Mouse (Mus musculus): ENCODE results near the gene Grwd1. TPM values are rescaled to one million over a fixed set of nuclear protein-coding genes. Genes with fewer than 3 reads are reported as not detected.
"Not testable (repeated sequence)": the region's sequence is repeated elsewhere in the genome, so short reads cannot be mapped to it uniquely, and the experiment has no call there.

Gene Grwd1
- polyA plus RNA-seq (2015; fragmentation: Nextera tagmentation; extraction: Ambion mirVana) = 57.3 and 58.0 TPM in 2 replicates

- Histone ChIP-seq H3K27me3 (peaks cover 47% of the 10 kb centered on the region), H3K9ac (peak within 1 kb of the TSS; percentile 79), H3K36me3 (peaks cover 31% of the 10 kb centered on the region), H3K27ac (replicated peaks) (no peak within 1 kb of the TSS; the same call in 1 of the 2 replicates), H3K4me3 (replicated peaks) (peak within 1 kb of the TSS; percentile 94), H3K9me3 (replicated peaks) (no peaks in the 10 kb centered on the region), H3K4me2 (replicated peaks) (peak within 1 kb of the TSS; percentile 75), H3K4me1 (peaks cover 31% of the 10 kb centered on the region)
- under 1% methylated on average over 35 of the region's 35 CpGs for WGBS
- ATAC-seq (ENCODE audit: insufficient number of reproducible peaks, low FRiP score, low TSS enrichment, low read depth) = peak; percentile 86
Measured at GRCm38 (mm10) chr7:45830427-45831127, at the start of gene Grwd1. TSS of gene Grwd1 (minus strand) at chr7:45830944.

- WGBS = 96% methylated on average over 4 of the region's 4 CpGs
- Histone ChIP-seq H3K36me3 (peaks cover 97% of the 10 kb centered on the region), H3K27me3 (no peaks in the 10 kb centered on the region), H3K27ac (replicated peaks) (no peak overlapping the region), H3K4me3 (replicated peaks) (no peak overlapping the region), H3K4me1 (no peaks in the 10 kb centered on the region), H3K9me3 (replicated peaks) (no peaks in the 10 kb centered on the region), H3K4me2 (replicated peaks) (no peak overlapping the region), H3K9ac (no peak overlapping the region)
- no peak for ATAC-seq (ENCODE audit: insufficient number of reproducible peaks, low FRiP score, low TSS enrichment, low read depth)
Measured at GRCm38 (mm10) chr7:45880531-45880930, 49.8 kb upstream of the Grwd1 start.

GRCm38 (mm10) chr7:45878278-45878677 is 47.5 kb upstream of the Grwd1 start, which contains the start of gene Grin2d:
TSS of gene Grin2d (minus strand) at chr7:45878378.
- peaks cover 17% of the 10 kb centered on the region for H3K4me1 ChIP-seq
- ATAC-seq (ENCODE audit: insufficient number of reproducible peaks, low FRiP score, low TSS enrichment, low read depth); H3K4me3 ChIP-seq (replicated peaks); H3K27me3 ChIP-seq; H3K9me3 ChIP-seq (replicated peaks); H3K9ac ChIP-seq; H3K4me2 ChIP-seq (replicated peaks); H3K27ac ChIP-seq (replicated peaks): not testable (repeated sequence)
- WGBS = 93% methylated on average over 1 of the region's 1 CpGs
- peaks cover 92% of the 10 kb centered on the region for H3K36me3 ChIP-seq

GRCm38 (mm10) chr7:45876895-45877294 is 46.2 kb upstream of the Grwd1 start:
- Histone ChIP-seq H3K9me3 (replicated peaks) (no peaks in the 10 kb centered on the region), H3K4me3 (replicated peaks) (no peak overlapping the region), H3K36me3 (peaks cover 78% of the 10 kb centered on the region), H3K4me1 (peaks cover 17% of the 10 kb centered on the region), H3K27me3 (no peaks in the 10 kb centered on the region), H3K9ac (no peak overlapping the region), H3K4me2 (replicated peaks) (no peak overlapping the region), H3K27ac (replicated peaks) (no peak overlapping the region)
- WGBS = 95% methylated on average over 7 of the region's 7 CpGs
- ATAC-seq (ENCODE audit: insufficient number of reproducible peaks, low FRiP score, low TSS enrichment, low read depth) = no peak

DNA sequence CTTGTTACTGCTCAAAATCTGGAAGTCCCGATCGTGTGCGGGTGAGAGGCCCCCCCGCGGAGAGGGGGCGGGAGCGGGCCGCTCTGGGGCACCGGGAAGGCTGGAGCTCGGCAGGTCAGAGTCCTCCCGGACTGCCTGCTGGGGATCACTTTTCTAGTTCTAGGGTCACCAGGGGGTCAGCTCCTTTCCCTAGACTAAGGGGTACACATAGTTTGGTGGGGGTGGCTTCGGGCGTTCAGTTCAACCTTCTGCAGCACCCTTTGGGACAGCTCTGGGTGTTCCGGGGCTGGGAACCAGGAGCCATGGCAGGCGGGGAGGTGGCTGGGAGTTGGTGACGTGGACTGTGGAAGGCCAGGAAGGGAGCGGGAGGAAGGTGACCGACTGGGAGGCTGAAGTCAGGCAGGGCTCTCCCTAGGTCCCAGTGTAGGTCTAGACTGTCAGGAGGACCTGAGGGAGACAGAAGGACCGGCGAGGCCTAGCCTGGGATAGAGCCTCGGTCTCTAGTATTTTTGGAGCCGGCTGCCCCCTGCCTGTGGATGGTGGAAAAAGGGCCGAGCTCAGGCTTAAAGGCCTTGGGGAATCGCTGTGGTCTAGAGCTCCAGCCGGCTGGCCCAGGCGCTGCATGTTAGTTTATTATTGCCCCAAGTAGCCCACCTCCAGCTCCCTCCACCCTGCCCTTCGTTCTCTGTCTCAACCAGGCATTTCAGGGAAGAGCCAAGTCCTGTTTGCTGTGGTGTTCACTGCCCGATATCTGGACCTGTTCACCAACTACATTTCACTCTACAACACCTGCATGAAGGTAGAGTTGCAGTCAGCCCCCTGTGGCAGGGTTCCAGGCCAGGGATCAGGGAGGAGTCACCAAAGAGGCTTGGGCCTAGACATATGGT is 42.6 kb upstream of the Grwd1 start:
- peak overlapping the region; percentile 93 for H3K27ac ChIP-seq (replicated peaks)
- peaks cover 43% of the 10 kb centered on the region for H3K36me3 ChIP-seq
- peaks cover 22% of the 10 kb centered on the region for H3K27me3 ChIP-seq
- peaks cover 44% of the 10 kb centered on the region for H3K4me1 ChIP-seq
- H3K4me2 ChIP-seq (replicated peaks) = peak overlapping the region; percentile 80
- peak; percentile 25 for ATAC-seq (ENCODE audit: insufficient number of reproducible peaks, low FRiP score, low TSS enrichment, low read depth)
- H3K9me3 ChIP-seq (replicated peaks) = no peaks in the 10 kb centered on the region
- peak overlapping the region; percentile 81 for H3K4me3 ChIP-seq (replicated peaks)
- WGBS = 3% methylated on average over 28 of the region's 28 CpGs
- H3K9ac ChIP-seq = peak overlapping the region; percentile 97

DNA sequence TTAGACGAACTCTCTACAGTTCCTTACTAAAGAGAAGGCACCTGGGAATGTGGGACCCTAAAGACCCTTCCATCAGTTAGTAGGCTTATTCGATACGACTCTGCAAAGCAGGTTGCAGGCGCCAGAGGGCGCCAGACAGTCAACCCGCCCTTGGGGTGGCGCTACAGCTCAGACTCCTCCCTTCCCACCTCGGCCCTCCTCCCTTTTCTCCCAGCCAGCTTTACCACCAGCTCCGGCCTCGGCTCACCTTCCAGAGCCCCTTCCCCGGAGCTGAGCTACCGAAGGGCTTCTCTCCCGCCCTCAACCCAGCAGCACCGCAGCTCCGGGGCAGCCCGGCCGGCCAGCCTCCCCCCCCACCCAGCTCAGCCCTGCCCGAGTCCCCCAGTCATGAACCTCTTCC is 41.9 kb upstream of the Grwd1 start, which contains the start of gene Kdelr1:
TSS of gene Kdelr1 (plus strand) at position 149 of the 400 bp plus-strand sequence.
- H3K36me3 ChIP-seq = peaks cover 38% of the 10 kb centered on the region
- H3K27me3 ChIP-seq = peaks cover 28% of the 10 kb centered on the region
- H3K9ac ChIP-seq = peak within 1 kb of the TSS; percentile 97
- no peaks in the 10 kb centered on the region for H3K9me3 ChIP-seq (replicated peaks)
- peaks cover 51% of the 10 kb centered on the region for H3K4me1 ChIP-seq
- H3K4me3 ChIP-seq (replicated peaks) = peak within 1 kb of the TSS; percentile 81
- peak within 1 kb of the TSS; percentile 93 for H3K27ac ChIP-seq (replicated peaks)
- peak; percentile 82 for ATAC-seq (ENCODE audit: insufficient number of reproducible peaks, low FRiP score, low TSS enrichment, low read depth)
- peak within 1 kb of the TSS; percentile 80 for H3K4me2 ChIP-seq (replicated peaks)
- WGBS = under 1% methylated on average over 18 of the region's 18 CpGs

GRCm38 (mm10) chr7:45870282-45871058 is 39.7 kb upstream of the Grwd1 start:
- H3K9me3 ChIP-seq (replicated peaks) = no peaks in the 10 kb centered on the region
- peaks cover 17% of the 10 kb centered on the region for H3K36me3 ChIP-seq
- peaks cover 61% of the 10 kb centered on the region for H3K4me1 ChIP-seq
- H3K4me2 ChIP-seq (replicated peaks) = peak overlapping the region; percentile 63
- no peak for ATAC-seq (ENCODE audit: insufficient number of reproducible peaks, low FRiP score, low TSS enrichment, low read depth)
- no peak overlapping the region for H3K27ac ChIP-seq (replicated peaks)
- peak overlapping the region; percentile 28 for H3K9ac ChIP-seq
- H3K27me3 ChIP-seq = peaks cover 28% of the 10 kb centered on the region
- H3K4me3 ChIP-seq (replicated peaks) = peak overlapping the region; percentile 36
- WGBS = 2% methylated on average over 30 of the region's 30 CpGs

- H3K27me3 ChIP-seq = peaks cover 28% of the 10 kb centered on the region
- H3K4me1 ChIP-seq = peaks cover 57% of the 10 kb centered on the region
Measured at GRCm38 (mm10) chr7:45869787-45870186, 39.0 kb upstream of the Grwd1 start.

DNA sequence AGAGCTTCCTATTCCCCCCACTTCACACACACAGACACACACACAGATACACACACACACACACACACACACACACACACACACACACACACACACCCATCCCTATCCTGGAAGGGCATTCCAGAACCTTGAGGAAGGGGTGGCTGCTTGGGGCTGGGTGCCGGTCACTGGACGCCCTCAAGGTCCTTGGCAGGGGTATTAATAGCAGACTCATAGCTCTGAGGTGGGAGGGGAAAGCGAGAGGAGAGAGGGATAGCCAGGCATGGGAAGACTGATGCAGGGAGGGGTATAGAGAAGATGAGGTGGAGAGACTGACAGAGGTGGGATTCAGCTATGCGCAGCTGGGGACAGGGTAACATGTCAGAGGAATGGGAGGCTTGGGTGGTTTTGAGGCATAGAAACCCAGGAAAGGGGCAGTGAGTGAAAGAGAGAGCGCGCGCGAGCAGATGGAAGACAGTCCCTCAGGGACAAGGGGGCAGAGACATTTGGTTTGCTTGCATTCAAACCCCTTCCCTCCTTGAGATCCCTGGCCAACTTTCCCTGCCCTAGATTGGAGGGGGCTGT is 38.4 kb upstream of the Grwd1 start:
- Histone ChIP-seq H3K9me3 (replicated peaks) (no peaks in the 10 kb centered on the region), H3K9ac (0 out of 2 replicates have a peak overlapping the region, but pooled peaks have one; percentile 9), H3K4me3 (replicated peaks) (peak overlapping the region; percentile 36), H3K27me3 (peaks cover 28% of the 10 kb centered on the region), H3K27ac (replicated peaks) (no peak overlapping the region), H3K4me2 (replicated peaks) (peak overlapping the region; percentile 63), H3K36me3 (peaks cover 4% of the 10 kb centered on the region; the same call in 1 of the 2 replicates), H3K4me1 (peaks cover 54% of the 10 kb centered on the region)
- ATAC-seq (ENCODE audit: insufficient number of reproducible peaks, low FRiP score, low TSS enrichment, low read depth) = no peak
- WGBS = 12% methylated on average over 8 of the region's 8 CpGs

More at GRCm38 (mm10) chr7:45869787-45870186, 39.0 kb upstream of the Grwd1 start:
- peaks cover 10% of the 10 kb centered on the region for H3K36me3 ChIP-seq
- no peak for ATAC-seq (ENCODE audit: insufficient number of reproducible peaks, low FRiP score, low TSS enrichment, low read depth)
- peak overlapping the region; percentile 36 for H3K4me3 ChIP-seq (replicated peaks)
- H3K27ac ChIP-seq (replicated peaks) = no peak overlapping the region
- H3K9me3 ChIP-seq (replicated peaks) = no peaks in the 10 kb centered on the region
- 0 out of 2 replicates have a peak overlapping the region, but pooled peaks have one; percentile 9 for H3K9ac ChIP-seq
- peak overlapping the region; percentile 63 for H3K4me2 ChIP-seq (replicated peaks)
- WGBS = 5% methylated on average over 14 of the region's 14 CpGs

- Histone ChIP-seq H3K9ac (no peak overlapping the region), H3K9me3 (replicated peaks) (no peaks in the 10 kb centered on the region), H3K36me3 (no peaks in the 10 kb centered on the region), H3K4me1 (peaks cover 47% of the 10 kb centered on the region), H3K4me2 (replicated peaks) (no peak overlapping the region; the same call in 1 of the 2 replicates), H3K4me3 (replicated peaks) (no peak overlapping the region), H3K27ac (replicated peaks) (no peak overlapping the region), H3K27me3 (peaks cover 28% of the 10 kb centered on the region)
- no peak for ATAC-seq (ENCODE audit: insufficient number of reproducible peaks, low FRiP score, low TSS enrichment, low read depth)
- 37% methylated on average over 2 of the region's 2 CpGs for WGBS
Measured at GRCm38 (mm10) chr7:45867871-45868270, 37.1 kb upstream of the Grwd1 start.

Measured in embryonic facial prominence, embryonic 15.5 days (tissue).